Mouse (Mus musculus): ENCODE data around the gene Dnajc7. TPM values are rescaled to one million over a fixed set of nuclear protein-coding genes. Genes with fewer than 3 reads are reported as not detected.
"Not testable (repeated sequence)": the region's sequence is repeated elsewhere in the genome, so short reads cannot be mapped to it uniquely, and the experiment has no call there.

Dnajc7 gene
- polyA plus RNA-seq, 1 experiment from 2014 or later = 60.9 TPM

DNA sequence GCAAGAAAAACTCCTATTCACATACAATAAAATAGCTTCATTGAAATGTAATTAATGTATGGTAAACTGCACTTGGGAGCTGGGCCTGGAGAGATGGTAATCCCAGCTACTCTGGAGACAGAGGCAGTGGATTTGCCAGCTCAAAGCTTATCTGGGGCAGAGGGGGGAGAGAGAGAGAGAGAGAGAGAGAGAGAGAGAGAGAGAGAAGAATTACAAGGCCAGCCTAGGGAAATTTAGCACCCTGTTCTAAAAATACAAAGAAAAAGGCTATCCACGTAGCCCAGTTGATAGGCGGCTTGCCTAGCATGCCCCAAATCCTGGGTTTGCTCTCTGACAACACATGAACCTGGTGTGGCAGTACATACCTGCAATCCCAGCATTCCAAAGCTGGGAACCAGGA lies 78.4 kb downstream of the Dnajc7 start:
- Histone ChIP-seq H3K9me3 (replicated peaks; ENCODE audit: control insufficient read depth, low read length) (no peaks in the 10 kb centered on the region), H3K4me3 (ENCODE audit: low read depth, low read length) (no peak overlapping the region), H3K27me3 (ENCODE audit: control insufficient read depth, insufficient read depth, low read depth, low read length) (no peaks in the 10 kb centered on the region), H3K4me2 (ENCODE audit: low read depth, low read length) (no peak overlapping the region), H3K27ac (ENCODE audit: low read length) (no peak overlapping the region), H3K4me1 (ENCODE audit: control insufficient read depth, low read depth, low read length) (peaks cover 13% of the 10 kb centered on the region), H3K36me3 (ENCODE audit: control insufficient read depth, insufficient read depth) (no peaks in the 10 kb centered on the region), H3K9ac (ENCODE audit: low read depth, low read length) (no peak overlapping the region)
- 58% methylated on average over 2 of the region's 2 CpGs for WGBS (ENCODE audit: insufficient replicate concordance)
- ATAC-seq (ENCODE audit: low read depth) = no peak

DNA sequence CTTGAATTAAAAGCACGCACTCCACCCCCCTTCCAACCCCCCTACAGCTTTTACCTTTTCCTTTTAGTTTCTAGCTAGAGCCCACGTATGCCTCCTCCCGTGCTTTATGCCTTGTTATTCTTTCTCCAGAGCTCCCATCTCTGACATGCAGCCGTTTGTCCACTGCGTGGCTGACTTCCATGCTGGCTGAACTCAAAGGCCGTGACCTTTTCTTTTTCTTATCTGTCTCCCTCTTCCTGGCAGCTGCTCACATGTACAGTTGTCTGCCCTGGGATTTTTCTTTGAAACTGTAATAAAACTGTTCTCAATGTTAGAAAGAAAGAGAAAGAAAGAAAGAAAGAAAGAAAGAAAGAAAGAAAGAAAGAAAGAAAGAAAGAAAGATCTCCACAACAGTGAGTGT lies 79.0 kb downstream of the Dnajc7 start:
- 20% methylated on average over 6 of the region's 6 CpGs for WGBS (ENCODE audit: insufficient replicate concordance)
- no peak overlapping the region for H3K4me2 ChIP-seq (ENCODE audit: low read depth, low read length)

DNA sequence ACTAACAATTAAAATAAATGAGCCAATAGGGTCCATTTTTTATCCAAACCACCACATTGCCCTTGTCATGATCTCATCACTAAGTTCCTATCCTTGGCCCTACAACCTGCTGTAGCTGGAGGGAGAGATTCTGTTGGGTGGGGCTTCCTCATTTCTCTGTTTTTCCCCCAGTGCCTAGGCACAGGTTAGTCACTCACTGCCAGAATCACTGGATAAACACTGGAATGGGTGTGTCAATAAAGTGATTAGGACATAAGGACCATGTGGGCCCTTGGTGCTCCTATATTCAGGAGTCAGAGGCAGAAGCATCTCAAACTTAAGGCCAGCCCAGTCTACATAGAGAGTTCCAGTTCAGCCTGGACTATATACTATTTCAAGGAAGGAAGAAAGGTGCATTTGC lies 83.5 kb downstream of the Dnajc7 start:
- Histone ChIP-seq H3K9ac (ENCODE audit: low read depth, low read length) (no peak overlapping the region), H3K27me3 (ENCODE audit: control insufficient read depth, insufficient read depth, low read depth, low read length) (no peaks in the 10 kb centered on the region), H3K4me2 (ENCODE audit: low read depth, low read length) (no peak overlapping the region), H3K4me3 (ENCODE audit: low read depth, low read length) (no peak overlapping the region), H3K27ac (ENCODE audit: low read length) (no peak overlapping the region), H3K36me3 (ENCODE audit: control insufficient read depth, insufficient read depth) (no peaks in the 10 kb centered on the region), H3K9me3 (replicated peaks; ENCODE audit: control insufficient read depth, low read length) (no peaks in the 10 kb centered on the region), H3K4me1 (ENCODE audit: control insufficient read depth, low read depth, low read length) (no peaks in the 10 kb centered on the region; the same call in 1 of the 2 replicates)
- ATAC-seq (ENCODE audit: low read depth) = no peak

More for the DNA sequence above, 79.0 kb downstream of the Dnajc7 start:
- H3K36me3 ChIP-seq (ENCODE audit: control insufficient read depth, insufficient read depth) = no peaks in the 10 kb centered on the region
- H3K27me3 ChIP-seq (ENCODE audit: control insufficient read depth, insufficient read depth, low read depth, low read length) = no peaks in the 10 kb centered on the region
- no peak for ATAC-seq (ENCODE audit: low read depth)
- peaks cover 11% of the 10 kb centered on the region for H3K4me1 ChIP-seq (ENCODE audit: control insufficient read depth, low read depth, low read length)
- no peak overlapping the region for H3K4me3 ChIP-seq (ENCODE audit: low read depth, low read length)
- no peak overlapping the region for H3K9ac ChIP-seq (ENCODE audit: low read depth, low read length)
- H3K9me3 ChIP-seq (replicated peaks; ENCODE audit: control insufficient read depth, low read length) = no peaks in the 10 kb centered on the region
- H3K27ac ChIP-seq (ENCODE audit: low read length) = no peak overlapping the region

DNA sequence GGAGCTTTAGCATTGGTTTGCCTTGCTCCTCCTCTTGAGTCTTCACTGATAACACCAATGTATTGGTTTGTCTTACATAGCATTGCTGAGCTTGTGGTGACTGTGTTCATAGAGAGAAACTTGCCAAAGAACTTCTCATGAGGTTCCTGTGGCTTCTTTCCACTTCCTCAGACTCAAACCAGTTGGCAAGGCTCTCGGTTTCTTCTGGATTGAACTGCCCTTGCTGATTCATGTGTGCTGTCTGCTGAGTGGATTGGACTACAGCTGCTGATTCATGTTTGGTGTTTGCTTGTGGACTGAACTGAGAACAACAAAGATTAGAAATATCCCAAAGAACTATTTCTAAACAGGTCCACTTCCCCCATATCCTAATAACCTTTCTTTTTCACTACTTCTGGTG lies 84.0 kb downstream of the Dnajc7 start:
- no peaks in the 10 kb centered on the region for H3K36me3 ChIP-seq (ENCODE audit: control insufficient read depth, insufficient read depth)
- H3K4me3 ChIP-seq (ENCODE audit: low read depth, low read length) = no peak overlapping the region
- H3K9me3 ChIP-seq (replicated peaks; ENCODE audit: control insufficient read depth, low read length) = no peaks in the 10 kb centered on the region
- no peak for ATAC-seq (ENCODE audit: low read depth)
- no peaks in the 10 kb centered on the region for H3K4me1 ChIP-seq (ENCODE audit: control insufficient read depth, low read depth, low read length)
- H3K4me2 ChIP-seq (ENCODE audit: low read depth, low read length) = no peak overlapping the region
- H3K27ac ChIP-seq (ENCODE audit: low read length) = no peak overlapping the region
- H3K27me3 ChIP-seq (ENCODE audit: control insufficient read depth, insufficient read depth, low read depth, low read length) = no peaks in the 10 kb centered on the region
- H3K9ac ChIP-seq (ENCODE audit: low read depth, low read length) = no peak overlapping the region
- 15% methylated on average over 1 of the region's 1 CpGs for WGBS (ENCODE audit: insufficient replicate concordance)

DNA sequence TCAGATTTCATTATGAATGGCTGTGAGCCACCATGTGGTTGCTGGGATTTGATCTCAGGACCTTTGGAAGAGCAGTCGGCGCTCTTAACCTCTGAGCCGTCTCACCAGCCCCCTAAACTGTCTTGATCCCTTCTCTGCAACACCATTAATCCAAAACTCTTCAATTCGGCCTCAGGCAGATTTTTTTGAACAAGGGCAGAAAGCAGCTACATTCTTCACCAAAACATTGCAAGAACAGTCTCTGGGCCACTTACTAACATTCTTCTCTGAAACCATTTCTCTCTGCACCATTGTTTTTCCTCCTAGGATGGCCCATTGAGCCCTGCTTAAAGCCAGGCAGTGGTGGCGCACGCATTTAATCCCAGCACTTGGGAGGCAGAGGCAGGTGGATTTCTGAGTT lies 85.1 kb downstream of the Dnajc7 start:
- not testable (repeated sequence) for H3K36me3 ChIP-seq (ENCODE audit: control insufficient read depth, insufficient read depth); H3K4me3 ChIP-seq (ENCODE audit: low read depth, low read length); ATAC-seq (ENCODE audit: low read depth); H3K27me3 ChIP-seq (ENCODE audit: control insufficient read depth, insufficient read depth, low read depth, low read length); H3K4me1 ChIP-seq (ENCODE audit: control insufficient read depth, low read depth, low read length); H3K4me2 ChIP-seq (ENCODE audit: low read depth, low read length); H3K9me3 ChIP-seq (replicated peaks; ENCODE audit: control insufficient read depth, low read length); H3K27ac ChIP-seq (ENCODE audit: low read length); H3K9ac ChIP-seq (ENCODE audit: low read depth, low read length)
- WGBS (ENCODE audit: insufficient replicate concordance) = 72% methylated on average over 6 of the region's 6 CpGs

DNA sequence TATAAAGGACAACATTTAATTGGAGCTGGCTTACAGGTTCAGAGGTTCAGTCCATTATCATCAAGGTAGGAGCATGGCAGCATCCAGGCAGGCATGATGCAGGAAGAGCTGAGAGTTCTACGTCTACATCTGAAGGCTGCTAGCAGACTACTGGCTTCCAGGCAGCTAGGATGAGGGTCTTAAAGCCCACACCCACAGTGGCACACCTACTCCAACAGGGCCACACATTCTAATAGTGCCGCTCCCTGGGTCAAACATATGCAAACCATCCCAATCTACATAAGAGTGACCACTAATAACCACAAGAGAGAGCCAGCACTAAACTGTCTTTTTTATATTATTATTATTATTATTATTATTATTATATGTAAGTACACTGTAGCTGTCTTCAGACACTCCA lies 85.6 kb downstream of the Dnajc7 start:
- 57% methylated on average over 2 of the region's 2 CpGs for WGBS (ENCODE audit: insufficient replicate concordance)
- not testable (repeated sequence) for H3K27ac ChIP-seq (ENCODE audit: low read length); H3K27me3 ChIP-seq (ENCODE audit: control insufficient read depth, insufficient read depth, low read depth, low read length); ATAC-seq (ENCODE audit: low read depth); H3K9ac ChIP-seq (ENCODE audit: low read depth, low read length); H3K9me3 ChIP-seq (replicated peaks; ENCODE audit: control insufficient read depth, low read length); H3K36me3 ChIP-seq (ENCODE audit: control insufficient read depth, insufficient read depth); H3K4me1 ChIP-seq (ENCODE audit: control insufficient read depth, low read depth, low read length); H3K4me3 ChIP-seq (ENCODE audit: low read depth, low read length); H3K4me2 ChIP-seq (ENCODE audit: low read depth, low read length)

DNA sequence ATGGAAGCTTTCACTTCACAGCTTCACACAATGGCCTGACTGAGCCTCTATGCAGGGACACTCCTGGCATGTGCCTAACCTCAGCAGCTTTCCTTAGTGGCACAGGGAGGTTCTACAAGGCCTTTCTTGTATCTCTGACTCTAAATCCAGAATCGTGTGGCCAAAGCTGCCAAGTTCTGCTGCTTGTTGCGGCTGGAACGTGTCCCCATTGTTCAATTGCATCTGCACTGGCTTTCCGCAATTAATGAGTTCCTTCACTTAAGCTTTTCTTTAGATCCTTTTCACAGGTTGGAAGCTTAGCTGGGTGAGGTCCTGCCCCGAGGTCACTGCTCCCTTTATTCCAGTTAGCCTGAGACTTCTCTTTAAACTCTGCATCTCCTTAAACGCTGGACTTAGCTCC lies 86.1 kb downstream of the Dnajc7 start:
- WGBS (ENCODE audit: insufficient replicate concordance) = 69% methylated on average over 6 of the region's 6 CpGs

More for the DNA sequence above, 86.1 kb downstream of the Dnajc7 start:
- Histone ChIP-seq H3K27ac (ENCODE audit: low read length) (no peak overlapping the region), H3K36me3 (ENCODE audit: control insufficient read depth, insufficient read depth) (no peaks in the 10 kb centered on the region), H3K4me1 (ENCODE audit: control insufficient read depth, low read depth, low read length) (no peaks in the 10 kb centered on the region; the same call in 1 of the 2 replicates), H3K9ac (ENCODE audit: low read depth, low read length) (no peak overlapping the region), H3K27me3 (ENCODE audit: control insufficient read depth, insufficient read depth, low read depth, low read length) (no peaks in the 10 kb centered on the region), H3K4me3 (ENCODE audit: low read depth, low read length) (no peak overlapping the region), H3K4me2 (ENCODE audit: low read depth, low read length) (no peak overlapping the region), H3K9me3 (replicated peaks; ENCODE audit: control insufficient read depth, low read length) (no peaks in the 10 kb centered on the region)
- ATAC-seq (ENCODE audit: low read depth) = no peak

Other genes starting within 250 kb of the Dnajc7 start
- 15.5 and 17.7 TPM in 2 replicates for gene Jup, start 222.4 kb downstream of the Dnajc7 start, polyA plus RNA-seq (2015; fragmentation: Nextera tagmentation; extraction: Ambion mirVana)
- 3.1 and 4.0 TPM in 2 replicates for gene P3h4, start 205.3 kb downstream of the Dnajc7 start, polyA plus RNA-seq (2015; fragmentation: Nextera tagmentation; extraction: Ambion mirVana)
- gene Fkbp10, start 204.5 kb downstream of the Dnajc7 start, polyA plus RNA-seq (2015; fragmentation: Nextera tagmentation; extraction: Ambion mirVana) = 7.9 and 8.4 TPM in 2 replicates
- 14.9 and 16.0 TPM in 2 replicates for gene Nt5c3b, start 178.4 kb downstream of the Dnajc7 start, polyA plus RNA-seq (2015; fragmentation: Nextera tagmentation; extraction: Ambion mirVana)
- 0.07 TPM in 1 of 2 replicates, not detected in the other for gene Klhl10, start 178.3 kb downstream of the Dnajc7 start, polyA plus RNA-seq (2015; fragmentation: Nextera tagmentation; extraction: Ambion mirVana)
- 1.7 and 1.9 TPM in 2 replicates for gene Klhl11, start 147.4 kb downstream of the Dnajc7 start, polyA plus RNA-seq (2015; fragmentation: Nextera tagmentation; extraction: Ambion mirVana)
- gene Acly, start 92.2 kb downstream of the Dnajc7 start, polyA plus RNA-seq (2015; fragmentation: Nextera tagmentation; extraction: Ambion mirVana) = 114 and 120 TPM in 2 replicates
- gene Ttc25, start 74.6 kb downstream of the Dnajc7 start, polyA plus RNA-seq (2015; fragmentation: Nextera tagmentation; extraction: Ambion mirVana) = 0.06 and 0.11 TPM in 2 replicates
- gene Cnp, start 45.3 kb downstream of the Dnajc7 start, polyA plus RNA-seq (2015; fragmentation: Nextera tagmentation; extraction: Ambion mirVana) = 13.8 TPM in 2 replicates
- 18.1 and 19.7 TPM in 2 replicates for gene Nkiras2, start 924 bp downstream of the Dnajc7 start, polyA plus RNA-seq (2015; fragmentation: Nextera tagmentation; extraction: Ambion mirVana)
- 0.05 TPM in 1 of 2 replicates, not detected in the other for gene Zfp385c, start 72.3 kb upstream of the Dnajc7 start, polyA plus RNA-seq (2015; fragmentation: Nextera tagmentation; extraction: Ambion mirVana)
- 1.9 and 2.2 TPM in 2 replicates for gene Dhx58, start 84.1 kb upstream of the Dnajc7 start, polyA plus RNA-seq (2015; fragmentation: Nextera tagmentation; extraction: Ambion mirVana)
- gene Kat2a, start 92.3 kb upstream of the Dnajc7 start, polyA plus RNA-seq (2015; fragmentation: Nextera tagmentation; extraction: Ambion mirVana) = 9.9 and 12.0 TPM in 2 replicates
- gene Hspb9, start 93.7 kb upstream of the Dnajc7 start, polyA plus RNA-seq (2015; fragmentation: Nextera tagmentation; extraction: Ambion mirVana) = 0.24 TPM in 1 of 2 replicates, not detected in the other
- 21.9 and 22.6 TPM in 2 replicates for gene Rab5c, start 118.0 kb upstream of the Dnajc7 start, polyA plus RNA-seq (2015; fragmentation: Nextera tagmentation; extraction: Ambion mirVana)
- gene Kcnh4, start 139.8 kb upstream of the Dnajc7 start, polyA plus RNA-seq (2015; fragmentation: Nextera tagmentation; extraction: Ambion mirVana) = not detected in 2 replicates
- gene Hcrt, start 142.8 kb upstream of the Dnajc7 start, polyA plus RNA-seq (2015; fragmentation: Nextera tagmentation; extraction: Ambion mirVana) = not detected in 2 replicates
- 1.6 and 2.1 TPM in 2 replicates for gene Ghdc, start 150.8 kb upstream of the Dnajc7 start, polyA plus RNA-seq (2015; fragmentation: Nextera tagmentation; extraction: Ambion mirVana)
- 21.8 and 22.6 TPM in 2 replicates for gene Stat5b, start 230.6 kb upstream of the Dnajc7 start, polyA plus RNA-seq (2015; fragmentation: Nextera tagmentation; extraction: Ambion mirVana)
- gene Stat5a, start 239.2 kb upstream of the Dnajc7 start, polyA plus RNA-seq (2015; fragmentation: Nextera tagmentation; extraction: Ambion mirVana) = 8.1 and 8.3 TPM in 2 replicates